Mouse (Mus musculus) megakaryocyte, embryonic 14.5 days (primary cell): ENCODE data around the gene Asb7.

Source experiments
- FLI1 ChIP-seq: IDR thresholded peaks from 2 replicates; pipeline ENCODE4 v1.6.1; 2012; ENCODE audit warnings: low read length, inconsistent platforms, mixed read lengths
- GATA1 ChIP-seq: IDR thresholded peaks from 3 replicates; pipeline ENCODE4 v1.6.1; 2012; ENCODE audit warnings: mixed read lengths, low read length, inconsistent platforms, borderline replicate concordance

DNA sequence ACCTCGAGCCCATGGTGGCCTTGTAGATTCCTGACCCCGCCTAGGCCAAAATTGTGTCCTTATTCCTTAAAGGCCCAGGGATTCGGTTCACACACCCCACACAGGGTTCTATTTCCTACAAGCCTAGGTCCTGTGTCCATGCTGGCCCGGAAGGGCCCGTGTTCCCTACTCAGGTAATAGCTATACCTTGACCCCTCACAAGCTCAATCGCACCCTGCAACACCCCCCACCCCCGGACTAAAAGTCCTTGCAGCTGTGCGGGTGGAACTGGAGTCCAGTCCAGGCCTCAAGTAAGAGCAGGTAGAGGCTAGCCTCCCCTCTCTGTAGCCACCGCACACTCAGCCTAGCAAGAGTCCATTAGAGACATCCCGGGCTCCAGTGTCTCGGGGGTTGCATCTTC, 44.5 kb upstream of the Asb7 start:
- TF ChIP-seq GATA1: no peak
- no peak for TF ChIP-seq FLI1
